Mouse (Mus musculus) embryonic stem cell, embryonic (primary cell): ENCODE data around the gene Ctnnbl1.

ENCODE experiments used
- CTCF ChIA-PET, 4 experiments: fragments of 300-600 bp in 2 of 4; fragments of 350-600 bp in 2 of 4; sonication (Branson Sonifier 250); formaldehyde crosslinking; loops; one replicate each; lab custom pipeline; 2022; ENCODE audit warnings: inconsistent platforms in 2 of 4; lab: Charles Lee
- POLR2A ChIA-PET, 4 experiments: fragments of 300-600 bp in 2 of 4; fragments of 350-600 bp in 2 of 4; sonication (Branson Sonifier 250); formaldehyde crosslinking; loops; one replicate each; lab custom pipeline; 2022; ENCODE audit warnings: antibody characterized with exemption in 4 of 4, inconsistent platforms in 1 of 4; lab: Charles Lee

Gene Ctnnbl1

DNA sequence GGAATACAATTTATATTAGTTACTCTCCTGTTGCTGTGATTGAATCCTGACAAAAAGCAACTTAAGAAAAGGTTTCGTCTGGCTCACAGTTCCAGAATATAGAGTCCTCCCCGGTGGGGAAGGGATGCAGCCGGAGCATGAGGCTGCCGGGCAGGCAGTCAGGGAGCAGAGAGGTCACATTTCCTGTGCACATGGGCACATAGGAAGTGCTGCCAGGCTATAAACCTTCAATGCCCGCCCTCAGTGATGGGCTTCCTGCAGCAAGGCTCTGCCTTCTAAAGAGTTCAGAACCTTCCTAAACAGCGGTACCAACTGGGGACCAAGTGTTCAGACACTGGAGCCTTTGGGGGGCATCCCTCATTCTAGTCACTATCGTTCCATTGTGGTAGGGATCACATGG lies 7.4 kb downstream of the Ctnnbl1 start:
- ChIA-PET POLR2A (interaction anchor here in 1 of 4 experiments (1.4 kb wide), 1 partner anchor 150 kb away, joined by 4 read pairs; no protein-coding TSS in a partner anchor), CTCF (interaction anchor here in 2 of 4 experiments (0.6 kb wide), 3 partner anchors 298 to 455 kb away, joined by 3 to 4 read pairs (median 3); no protein-coding TSS in a partner anchor)

GRCm38 (mm10) chr2:157745735-157746134 lies 8.5 kb downstream of the Ctnnbl1 start:
- CTCF ChIA-PET, result interaction anchor here (0.6 to 1.7 kb wide), 19 partner anchors 8 to 595 kb away, joined by 3 to 12 read pairs (median 3); partner anchors contain the start of gene Ctnnbl1 (in 1 of the 4)
- POLR2A ChIA-PET, result interaction anchor here in 3 of 4 experiments (0.6 to 4.5 kb wide), 13 partner anchors 8 to 244 kb away, joined by 3 to 21 read pairs (median 4); partner anchors contain the start of gene Ctnnbl1 (in 2 of the 3)

DNA sequence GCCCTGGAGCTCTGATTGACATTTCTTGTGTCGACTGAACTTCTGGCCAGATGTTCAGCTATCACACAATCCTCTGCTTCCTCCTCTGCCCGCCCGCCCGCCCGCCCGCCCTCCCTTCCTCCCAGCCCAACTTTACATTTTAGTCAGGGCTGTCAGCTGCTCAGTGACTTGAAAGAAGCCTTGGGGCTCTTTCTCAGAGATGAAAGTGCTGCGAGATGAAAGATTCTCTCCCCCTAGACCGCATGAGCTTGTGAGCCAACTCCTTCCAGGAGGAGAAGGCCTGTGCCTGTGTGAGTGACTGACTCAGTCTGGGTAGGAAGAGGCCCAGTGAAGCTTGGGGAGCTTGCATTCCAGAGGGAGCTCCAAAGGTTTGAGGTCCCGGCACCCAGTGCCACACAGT lies 9.4 kb downstream of the Ctnnbl1 start:
- ChIA-PET POLR2A (interaction anchor here in 3 of 4 experiments (0.6 to 4.5 kb wide), 14 partner anchors 9 to 243 kb away, joined by 3 to 21 read pairs (median 3); partner anchors contain the start of gene Ctnnbl1 (in 2 of the 3)), CTCF (interaction anchor here in 3 of 4 experiments (0.6 to 1.7 kb wide), 18 partner anchors 9 to 594 kb away, joined by 3 to 12 read pairs (median 4); partner anchors contain the start of gene Ctnnbl1 (in 1 of the 3))

- ChIA-PET POLR2A (interaction anchor here in 3 of 4 experiments (1.0 to 4.5 kb wide), 15 partner anchors 8 to 406 kb away, joined by 3 to 21 read pairs (median 4); partner anchors contain the start of gene Ctnnbl1 (in 2 of the 3)), CTCF (interaction anchor here in 3 of 4 experiments (0.6 to 1.9 kb wide), 8 partner anchors 9 to 511 kb away, joined by 3 to 5 read pairs (median 3); no protein-coding TSS in a partner anchor)
Observed at GRCm38 (mm10) chr2:157747989-157748388, 10.8 kb downstream of the Ctnnbl1 start.

GRCm38 (mm10) chr2:157750481-157750880 lies 13.3 kb downstream of the Ctnnbl1 start:
- CTCF ChIA-PET, result no interaction called here
- POLR2A ChIA-PET, result interaction anchor here in 2 of 4 experiments (0.7 kb wide), 2 partner anchors 194 to 445 kb away, joined by 3 read pairs; no protein-coding TSS in a partner anchor

DNA sequence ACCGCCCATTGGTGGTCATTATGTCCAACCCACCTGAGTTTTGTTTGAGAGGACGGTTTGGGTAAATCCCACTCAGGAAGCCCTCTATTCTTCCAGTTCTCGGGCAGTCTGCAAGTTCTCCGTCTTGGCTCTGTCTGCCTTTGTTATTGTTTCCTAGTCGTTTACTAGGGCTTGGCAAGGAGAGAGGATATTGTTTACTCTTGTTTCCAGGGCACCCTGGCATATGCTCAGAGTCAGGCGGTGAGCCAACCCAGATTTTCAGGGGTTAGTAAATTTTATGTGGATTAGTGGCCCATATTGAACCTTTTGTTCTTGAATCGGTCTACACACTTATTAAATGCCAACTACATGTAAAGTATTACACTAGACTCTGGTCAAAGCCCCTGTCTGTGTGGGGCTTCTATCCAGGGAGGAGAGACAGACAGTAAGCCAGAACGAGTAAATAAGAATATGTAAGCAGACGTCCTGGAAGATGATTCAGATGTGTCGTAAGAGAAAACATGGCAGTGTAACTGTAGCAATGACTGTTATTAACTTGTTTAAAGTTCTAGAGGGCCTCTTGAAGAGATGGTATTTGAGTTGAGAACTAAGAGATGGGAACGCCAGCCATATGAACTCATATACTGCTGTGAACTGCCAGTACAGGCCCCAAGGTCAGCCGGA lies 13.9 kb downstream of the Ctnnbl1 start:
- CTCF ChIA-PET, result no interaction called here
- POLR2A ChIA-PET, result interaction anchor here in 2 of 4 experiments (0.7 to 1.0 kb wide), 2 partner anchors 20 to 444 kb away, joined by 3 read pairs; no protein-coding TSS in a partner anchor

DNA sequence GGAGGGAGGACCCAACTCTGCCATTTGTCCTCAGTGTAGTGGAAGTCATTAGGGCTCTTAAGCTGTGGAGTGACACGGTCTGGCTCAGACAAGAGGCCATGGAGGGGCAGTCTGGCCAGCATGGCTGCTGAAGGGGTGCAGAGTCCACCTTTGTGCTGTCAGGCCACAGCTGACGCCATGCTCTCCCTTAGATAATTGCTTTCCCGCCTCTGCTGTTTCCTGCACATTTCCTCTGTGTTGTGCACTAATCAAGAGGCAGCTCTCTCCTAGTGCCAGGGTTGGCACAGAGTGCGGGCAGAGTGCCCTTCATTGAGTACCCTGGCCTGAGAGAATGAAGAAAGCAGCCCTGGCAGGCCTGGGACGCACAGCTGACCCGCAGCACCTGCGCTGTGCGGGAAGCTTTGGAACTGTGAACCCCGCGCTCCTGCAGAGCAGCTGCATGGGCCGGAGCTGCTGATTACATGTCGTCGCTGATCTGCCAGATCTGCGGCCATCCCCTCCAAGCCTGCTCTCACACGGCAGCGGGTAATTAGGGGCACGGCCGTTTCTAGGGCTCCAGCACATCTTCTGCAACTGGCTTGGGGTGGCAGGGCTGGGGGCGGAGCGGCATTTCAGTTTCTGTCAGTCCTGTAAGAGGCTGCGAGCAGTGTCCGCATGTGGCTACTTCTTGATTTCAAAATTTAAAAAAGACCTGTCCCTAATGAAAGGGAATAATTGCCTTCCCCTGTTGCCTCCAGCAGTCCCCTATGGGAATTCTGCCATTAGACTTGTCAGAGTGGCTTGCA lies 14.6 kb downstream of the Ctnnbl1 start:
- POLR2A ChIA-PET, result interaction anchor here in 2 of 4 experiments (0.6 to 1.4 kb wide), 3 partner anchors 13 to 26 kb away, joined by 3 read pairs; no protein-coding TSS in a partner anchor

GRCm38 (mm10) chr2:157752374-157752743 lies 15.2 kb downstream of the Ctnnbl1 start:
- CTCF ChIA-PET, result interaction anchor here in 1 of 4 experiments (0.6 kb wide), 1 partner anchor 443 kb away, joined by 7 read pairs; no protein-coding TSS in a partner anchor
- POLR2A ChIA-PET, result interaction anchor here in 2 of 4 experiments (0.6 to 1.4 kb wide), 3 partner anchors 13 to 25 kb away, joined by 3 read pairs; no protein-coding TSS in a partner anchor

More for the DNA sequence above, 14.6 kb downstream of the Ctnnbl1 start:
- CTCF ChIA-PET, result interaction anchor here in 1 of 4 experiments (0.7 kb wide), 1 partner anchor 20 kb away, joined by 4 read pairs; no protein-coding TSS in a partner anchor

DNA sequence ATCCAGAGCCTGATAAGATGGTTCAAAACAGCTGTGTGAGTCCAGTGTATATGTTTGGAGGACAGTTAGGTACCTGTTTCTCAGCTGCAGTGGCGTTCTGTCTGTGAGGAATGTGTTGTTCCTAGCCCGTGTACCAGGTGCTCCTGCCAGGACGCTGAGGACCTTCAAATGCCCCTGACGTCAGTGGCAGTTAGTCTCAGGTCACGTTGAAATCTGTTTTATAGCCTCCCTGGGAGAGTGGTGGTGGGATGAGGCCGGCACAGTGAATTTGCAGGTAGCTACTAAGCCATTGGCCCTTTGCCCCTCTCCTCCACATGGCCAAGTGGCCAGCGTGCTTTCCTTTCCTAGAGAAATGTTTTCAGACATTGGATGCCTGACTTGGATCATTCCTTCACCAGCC lies 18.6 kb downstream of the Ctnnbl1 start:
- CTCF ChIA-PET, result interaction anchor here in 3 of 4 experiments (0.6 to 1.1 kb wide), 5 partner anchors 9 to 490 kb away, joined by 3 read pairs; no protein-coding TSS in a partner anchor
- POLR2A ChIA-PET, result interaction anchor here in 2 of 4 experiments (1.0 to 1.6 kb wide), 2 partner anchors 9 kb away, joined by 3 read pairs; no protein-coding TSS in a partner anchor

- ChIA-PET POLR2A (interaction anchor here in 2 of 4 experiments (1.0 to 1.6 kb wide), 2 partner anchors 9 kb away, joined by 3 read pairs; no protein-coding TSS in a partner anchor), CTCF (interaction anchor here in 3 of 4 experiments (0.6 to 1.1 kb wide), 4 partner anchors 9 to 490 kb away, joined by 3 read pairs; no protein-coding TSS in a partner anchor)
Observed at GRCm38 (mm10) chr2:157756193-157756592, 19.0 kb downstream of the Ctnnbl1 start.

DNA sequence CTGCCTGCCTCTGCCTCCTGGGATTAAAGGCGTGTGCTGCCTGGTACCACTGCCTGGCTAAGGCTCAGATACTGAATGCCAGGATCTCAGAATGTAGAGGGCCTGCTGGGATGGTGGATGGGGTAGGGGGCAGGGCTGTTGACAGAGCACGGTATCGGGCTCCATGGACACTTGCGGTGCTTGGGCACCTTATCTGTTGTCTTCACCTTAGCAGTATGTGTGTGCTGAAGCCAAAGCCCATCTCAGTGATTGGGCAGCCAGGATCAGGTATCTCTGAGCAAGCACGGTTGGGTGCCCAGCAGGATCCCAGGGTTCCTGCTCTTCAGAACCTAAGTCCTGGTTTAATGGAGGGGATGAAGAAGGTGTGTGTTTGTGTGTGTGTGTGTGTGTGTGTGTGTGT lies 21.2 kb downstream of the Ctnnbl1 start:
- POLR2A ChIA-PET, result no interaction called here
- CTCF ChIA-PET, result interaction anchor here in 1 of 4 experiments (0.6 kb wide), 1 partner anchor 436 kb away, joined by 3 read pairs; no protein-coding TSS in a partner anchor

DNA sequence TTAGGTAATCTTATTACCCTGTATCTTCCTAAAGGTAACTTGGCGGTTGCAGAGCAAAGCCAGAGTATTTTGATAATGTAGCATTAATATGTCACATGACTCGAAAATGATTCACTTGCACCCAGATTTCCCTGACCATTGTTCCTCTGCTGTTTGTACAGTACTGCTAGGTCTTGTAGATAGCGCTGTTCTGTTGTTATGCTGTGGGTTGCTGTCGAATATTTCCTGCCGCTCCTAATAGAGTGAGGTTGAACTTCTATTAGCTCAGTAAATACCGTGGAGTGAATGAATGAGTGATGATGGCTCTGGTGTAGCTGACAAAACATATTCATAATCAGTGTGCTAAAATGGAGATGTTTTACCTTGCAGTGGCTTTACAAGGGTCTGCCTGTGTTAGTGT lies 22.5 kb downstream of the Ctnnbl1 start:
- POLR2A ChIA-PET, result interaction anchor here in 1 of 4 experiments (0.6 to 1.5 kb wide), 3 partner anchors 54 to 162 kb away, joined by 3 to 7 read pairs (median 4); no protein-coding TSS in a partner anchor
- CTCF ChIA-PET, result no interaction called here

DNA sequence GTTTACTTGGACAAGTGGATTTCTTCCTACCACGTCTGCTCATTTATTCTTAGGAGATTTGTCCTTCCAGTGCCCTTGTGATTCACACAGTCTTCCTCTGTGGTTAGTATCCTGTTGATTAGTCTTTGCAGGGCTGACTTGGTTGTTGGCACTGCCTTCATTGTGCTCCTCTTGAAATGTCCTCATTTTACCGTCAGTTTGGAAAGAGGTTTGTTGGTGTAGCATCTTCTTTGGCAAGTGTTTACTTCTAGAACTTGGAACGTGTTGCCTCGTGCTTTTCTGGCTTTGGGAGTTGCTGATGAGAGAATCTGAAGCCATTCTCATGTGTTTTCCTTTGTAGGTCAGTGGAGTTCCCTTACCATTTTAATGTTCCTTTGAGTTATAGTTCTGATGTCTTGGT lies 25.7 kb downstream of the Ctnnbl1 start:
- ChIA-PET CTCF (no interaction called here), POLR2A (no interaction called here)

GRCm38 (mm10) chr2:157766591-157766990 lies 29.4 kb downstream of the Ctnnbl1 start:
- POLR2A ChIA-PET, result no interaction called here

GRCm38 (mm10) chr2:157768682-157769429 lies 31.7 kb downstream of the Ctnnbl1 start:
- ChIA-PET CTCF (interaction anchor here in 2 of 4 experiments (0.5 to 0.6 kb wide), 5 partner anchors 93 to 915 kb away, joined by 3 to 5 read pairs (median 3); no protein-coding TSS in a partner anchor), POLR2A (interaction anchor here in 1 of 4 experiments (1.3 to 2.5 kb wide), 3 partner anchors 30 to 72 kb away, joined by 3 to 6 read pairs (median 3); no protein-coding TSS in a partner anchor)

More at GRCm38 (mm10) chr2:157766591-157766990, 29.4 kb downstream of the Ctnnbl1 start:
- CTCF ChIA-PET, result no interaction called here

DNA sequence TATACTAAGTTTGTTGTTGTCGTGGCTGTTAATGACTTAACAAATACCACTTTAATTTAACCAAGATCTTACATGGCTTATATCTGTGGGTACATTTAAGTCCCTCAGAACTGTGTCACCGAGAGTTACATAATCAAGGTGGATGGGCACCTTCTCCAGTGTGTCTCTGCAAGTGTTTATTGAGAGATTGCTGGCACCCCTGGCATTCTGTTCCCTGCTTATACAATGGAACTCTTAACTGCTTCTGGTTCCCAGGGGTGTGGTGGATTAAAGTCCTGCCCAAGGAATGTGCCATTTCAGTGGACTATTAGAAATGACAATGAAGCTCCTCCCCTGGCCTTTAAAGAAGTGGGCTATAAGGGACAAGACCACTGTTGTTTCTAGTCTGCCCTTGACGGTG lies 33.6 kb downstream of the Ctnnbl1 start:
- CTCF ChIA-PET, result interaction anchor here in 1 of 4 experiments (0.6 kb wide), 1 partner anchor 34 kb away, joined by 4 read pairs; the partner anchor contains the start of gene Ctnnbl1
- POLR2A ChIA-PET, result interaction anchor here in 3 of 4 experiments (0.8 to 2.5 kb wide), 6 partner anchors 9 to 71 kb away, joined by 3 to 6 read pairs (median 3); no protein-coding TSS in a partner anchor

GRCm38 (mm10) chr2:157773661-157774060 lies 36.5 kb downstream of the Ctnnbl1 start:
- ChIA-PET CTCF (no interaction called here), POLR2A (interaction anchor here in 2 of 4 experiments (0.7 to 1.0 kb wide), 2 partner anchors 51 to 80 kb away, joined by 3 read pairs; no protein-coding TSS in a partner anchor)
